ENCODE assay signal across 28 mouse cellular contexts in genomic region chr4:105509091-105509490, GRCm38 (mm10).
"Had no signal": no experiment of that assay in that cellular context is flagged by ENCODE, and none has a peak within 500 bp of the region (broad histone marks: within the 10 kb centered on the region; RNA-seq: fewer than 3 reads in every experiment).

No protein-coding gene starts in this region.

- H3K4me1 ChIP-seq: embryonic facial prominence, embryonic 10.5 days; embryonic facial prominence, embryonic 12.5 days; embryonic facial prominence, embryonic 13.5 days; embryonic facial prominence, embryonic 15.5 days; forebrain, embryonic 10.5 days; forebrain, embryonic 12.5 days; forebrain, embryonic 13.5 days; forebrain, embryonic 15.5 days had no signal

- H3K9me3 ChIP-seq: embryonic facial prominence, embryonic 12.5 days; embryonic facial prominence, embryonic 13.5 days; embryonic facial prominence, embryonic 15.5 days; forebrain, embryonic 10.5 days; forebrain, embryonic 13.5 days; forebrain, embryonic 15.5 days had no signal

- H3K4me2 ChIP-seq: embryonic facial prominence, embryonic 12.5 days; embryonic facial prominence, embryonic 13.5 days; embryonic facial prominence, embryonic 15.5 days; forebrain, embryonic 12.5 days; forebrain, embryonic 13.5 days; forebrain, embryonic 15.5 days had no signal

- H3K27me3 ChIP-seq: embryonic facial prominence, embryonic 12.5 days; embryonic facial prominence, embryonic 13.5 days; embryonic facial prominence, embryonic 15.5 days; forebrain, embryonic 12.5 days; forebrain, embryonic 13.5 days; forebrain, embryonic 15.5 days had no signal

- H3K9ac ChIP-seq: embryonic facial prominence, embryonic 12.5 days; embryonic facial prominence, embryonic 13.5 days; embryonic facial prominence, embryonic 15.5 days; forebrain, embryonic 12.5 days; forebrain, embryonic 13.5 days; forebrain, embryonic 15.5 days; forebrain, postnatal 0 days had no signal

- DNase-seq: cerebellum, adult 8-10 months; cerebellum, adult 9-10 months; cerebellum, adult 9-11 months; cerebellum, postnatal 10 days; cerebellum, postnatal 14 days; cerebellum, postnatal 25 days; cerebellum, postnatal 36 days; embryo, embryonic 11 days; forebrain, postnatal 0 days; gastrocnemius, adult 2 months; gastrocnemius, postnatal 10 days; gastrocnemius, postnatal 14 days; gastrocnemius, postnatal 25 days; gastrocnemius, postnatal 36 days; heart, adult 11 months; heart, adult 18-20 months; heart, adult 2 months had no signal

- H3K27ac ChIP-seq: embryonic facial prominence, embryonic 10.5 days; embryonic facial prominence, embryonic 12.5 days; embryonic facial prominence, embryonic 13.5 days; embryonic facial prominence, embryonic 15.5 days; forebrain, embryonic 10.5 days; forebrain, embryonic 12.5 days; forebrain, embryonic 13.5 days; forebrain, embryonic 15.5 days; gastrocnemius, adult 2 months; heart, adult 2 months had no signal

- H3K4me3 ChIP-seq: embryonic facial prominence, embryonic 10.5 days; embryonic facial prominence, embryonic 12.5 days; embryonic facial prominence, embryonic 13.5 days; embryonic facial prominence, embryonic 15.5 days; erythroblast, embryonic 14.5 days; forebrain, embryonic 10.5 days; forebrain, embryonic 12.5 days; forebrain, embryonic 13.5 days; forebrain, embryonic 15.5 days; gastrocnemius, adult 2 months; heart, adult 2 months had no signal

- ATAC-seq: forebrain, embryonic 13.5 days; forebrain, embryonic 14.5 days; forebrain, embryonic 15.5 days; forebrain, embryonic 16.5 days; forebrain, postnatal 0 days had no signal

- H3K36me3 ChIP-seq: embryonic facial prominence, embryonic 10.5 days; embryonic facial prominence, embryonic 12.5 days; embryonic facial prominence, embryonic 13.5 days; embryonic facial prominence, embryonic 15.5 days; forebrain, embryonic 10.5 days; forebrain, embryonic 12.5 days; forebrain, embryonic 15.5 days had no signal
